Mouse (Mus musculus): ENCODE measurements around the gene Prdm13.

GRCm38 (mm10) chr4:21680971-21681370 lies 4.8 kb downstream of the Prdm13 start:
- TF ChIP-seq CTCF (IDR thresholded peaks at IDR 0.05; ENCODE audit: low read depth) (no peak), EP300 (optimal IDR thresholded peaks at IDR 0.05) (no peak)
